Mouse (Mus musculus) T-helper 2 cell (primary cell): ENCODE measurements around the gene Gm17657.

Experiments
- in situ Hi-C: fragments of 300-600 bp; cut with MboI, MseI; formaldehyde crosslinking; loops from one replicate; pipeline ENCODE4 v1.15.1; 2025; ENCODE audit warnings: high pct_unique_total_duplicates

Gm17657 gene

GRCm38 (mm10) chr17:29549543-29550428, at the start of gene Gm17657, which contains the start of gene Tbc1d22b:
TSS of gene Gm17657 (minus strand) at chr17:29549638.
TSS of gene Tbc1d22b (plus strand) at chr17:29549785.
- in situ Hi-C loops: no loop called here

GRCm38 (mm10) chr17:29599051-29599450, 49.6 kb upstream of the Gm17657 start:
- in situ Hi-C loops: no loop called here

- in situ Hi-C loops: no loop called here
These were observed 47.3 kb upstream of the Gm17657 start for GRCm38 (mm10) chr17:29596771-29597132.

- in situ Hi-C loops: no loop called here
These were observed 46.7 kb upstream of the Gm17657 start for GRCm38 (mm10) chr17:29595891-29596770.

- in situ Hi-C loops: no loop called here
These were observed 39.9 kb upstream of the Gm17657 start for GRCm38 (mm10) chr17:29589221-29589898.

GRCm38 (mm10) chr17:29586921-29587320, 37.5 kb upstream of the Gm17657 start:
- in situ Hi-C loops: no loop called here

- in situ Hi-C loops: no loop called here
These were observed 36.0 kb upstream of the Gm17657 start for GRCm38 (mm10) chr17:29585446-29585845.

GRCm38 (mm10) chr17:29584737-29585136, 35.3 kb upstream of the Gm17657 start:
- in situ Hi-C loops: no loop called here

GRCm38 (mm10) chr17:29584306-29584705, 34.9 kb upstream of the Gm17657 start:
- in situ Hi-C loops: no loop called here

GRCm38 (mm10) chr17:29583569-29583968, 34.1 kb upstream of the Gm17657 start:
- in situ Hi-C loops: no loop called here

GRCm38 (mm10) chr17:29579579-29580126, 30.2 kb upstream of the Gm17657 start:
- in situ Hi-C loops: no loop called here

GRCm38 (mm10) chr17:29569831-29570230, 20.4 kb upstream of the Gm17657 start:
- in situ Hi-C loops: no loop called here

GRCm38 (mm10) chr17:29568435-29568834, 19.0 kb upstream of the Gm17657 start:
- in situ Hi-C loops: no loop called here

GRCm38 (mm10) chr17:29565521-29565920, 16.1 kb upstream of the Gm17657 start:
- in situ Hi-C loops: no loop called here

GRCm38 (mm10) chr17:29558476-29558875, 9.0 kb upstream of the Gm17657 start:
- in situ Hi-C loops: loop anchor here (5.0 kb wide), 1 partner anchor 84 kb away; no protein-coding TSS in a partner anchor

GRCm38 (mm10) chr17:29556893-29557292, 7.5 kb upstream of the Gm17657 start:
- in situ Hi-C loops: loop anchor here (5.0 kb wide), 1 partner anchor 85 kb away; no protein-coding TSS in a partner anchor

GRCm38 (mm10) chr17:29556456-29556855, 7.0 kb upstream of the Gm17657 start:
- in situ Hi-C loops: loop anchor here (5.0 kb wide), 1 partner anchor 86 kb away; no protein-coding TSS in a partner anchor

GRCm38 (mm10) chr17:29554176-29554575, 4.7 kb upstream of the Gm17657 start:
- in situ Hi-C loops: no loop called here

- in situ Hi-C loops: no loop called here
These were observed 2.8 kb upstream of the Gm17657 start, which contains the start of gene Tmem217 for GRCm38 (mm10) chr17:29552162-29552732. TSS of gene Tmem217 (minus strand) at chr17:29552385.

- in situ Hi-C loops: no loop called here
These were observed 1.6 kb upstream of the Gm17657 start for GRCm38 (mm10) chr17:29551019-29551418.

- in situ Hi-C loops: no loop called here
These were observed 444 bp downstream of the Gm17657 start for GRCm38 (mm10) chr17:29548994-29549393.
